ENCODE assay signal across 9 mouse cellular contexts in genomic region chr8:13614924-13615391, GRCm38 (mm10). TPM values are rescaled to one million over a fixed set of nuclear protein-coding genes. Genes with fewer than 3 reads are reported as not detected.
DNase-seq lines count a peak whose midpoint lies in the region; ATAC-seq lines count a peak whose summit lies in the region.
"Had no signal": no experiment of that assay in that cellular context is flagged by ENCODE, and none has a peak within 500 bp of the region (broad histone marks: within the 10 kb centered on the region; RNA-seq: fewer than 3 reads in every experiment).

No protein-coding gene starts in this region.

- intact Hi-C loops in heart, postnatal 14 days (cut with DNase I): no loop called here

- H3K9ac ChIP-seq in forebrain, embryonic 13.5 days: no peak overlapping the region

- H3K27me3 ChIP-seq in forebrain, embryonic 10.5 days (ENCODE audit: poor library complexity, severe bottlenecking): no peaks in the 10 kb centered on the region
- no peaks in the 10 kb centered on the region for H3K27me3 ChIP-seq in forebrain, embryonic 13.5 days
- H3K27me3 ChIP-seq in megakaryocyte, embryonic 14.5 days (replicated peaks): no peaks in the 10 kb centered on the region

- H3K4me3 ChIP-seq in forebrain, embryonic 10.5 days: no peak overlapping the region
- no peak overlapping the region for H3K4me3 ChIP-seq in forebrain, embryonic 13.5 days
- peak overlapping the region; percentile 7 for H3K4me3 ChIP-seq in megakaryocyte, embryonic 14.5 days (replicated peaks)

- peaks cover 25% of the 10 kb centered on the region for H3K36me3 ChIP-seq in forebrain, embryonic 10.5 days (replicated peaks)
- H3K36me3 ChIP-seq in forebrain, embryonic 13.5 days (ENCODE audit: poor library complexity, severe bottlenecking): peaks cover 15% of the 10 kb centered on the region
- peaks cover 99% of the 10 kb centered on the region for H3K36me3 ChIP-seq in megakaryocyte, embryonic 14.5 days (replicated peaks; ENCODE audit: low read length)

- H3K27ac ChIP-seq in forebrain, embryonic 10.5 days: peak overlapping the region; percentile 44; the same call in 1 of the 2 replicates
- no peak overlapping the region; the same call in 1 of the 2 replicates for H3K27ac ChIP-seq in forebrain, embryonic 13.5 days

- peaks cover 5% of the 10 kb centered on the region for H3K4me1 ChIP-seq in forebrain, embryonic 10.5 days
- H3K4me1 ChIP-seq in forebrain, embryonic 13.5 days: peaks cover 14% of the 10 kb centered on the region; the same call in 1 of the 2 replicates
- peaks cover 91% of the 10 kb centered on the region for H3K4me1 ChIP-seq in megakaryocyte, embryonic 14.5 days

- no peak for DNase-seq in forebrain, embryonic 10.5 days (ENCODE audit: extremely low spot score, low spot score)
- peak; percentile 27 to 55 for DNase-seq in heart, postnatal 14 days
- peak; percentile 50 for DNase-seq in skeletal muscle tissue, adult 2 months (ENCODE audit: low read depth, low spot score)
- no peak for DNase-seq in right cerebral cortex, postnatal 14 days
- DNase-seq in spleen, postnatal 10 days (ENCODE audit: low spot score in 2 of 2): no peak
- DNase-seq: adrenal gland, adult 2 months had no signal

- H3K9me3 ChIP-seq in forebrain, embryonic 10.5 days: no peaks in the 10 kb centered on the region
- H3K9me3 ChIP-seq in forebrain, embryonic 13.5 days (replicated peaks): no peaks in the 10 kb centered on the region
- peaks cover 8% of the 10 kb centered on the region for H3K9me3 ChIP-seq in megakaryocyte, embryonic 14.5 days

- no peak for ATAC-seq in forebrain, embryonic 13.5 days
- ATAC-seq in megakaryocyte, adult 5-6 weeks (ENCODE audit: poor library complexity, severe bottlenecking): no peak

- WGBS in forebrain, embryonic 10.5 days: 60% methylated on average over 10 of the region's 10 CpGs
- 50% methylated on average over 10 of the region's 10 CpGs for WGBS in forebrain, embryonic 13.5 days

- no peak overlapping the region for H3K4me2 ChIP-seq in forebrain, embryonic 13.5 days

RNA-seq across cellular contexts. Expression of gene 1700029H14Rik, which starts 52.7 kb away (rescaled TPM):
- not detected in 2 replicates for polyA plus RNA-seq in forebrain, embryonic 10.5 days (2016; fragmentation: Nextera tagmentation; extraction: Ambion mirVana)
- polyA plus RNA-seq in forebrain, embryonic 13.5 days (2015; fragmentation: Nextera tagmentation; extraction: Ambion mirVana): not detected in 2 replicates
- 20.4 and 26.5 TPM in 2 replicates for polyA plus RNA-seq in megakaryocyte, embryonic 14.5 days (2012; ENCODE audit: insufficient read depth, low replicate concordance)
- not detected in 2 replicates for total RNA-seq in megakaryocyte, adult 5-6 weeks (2015)
- total RNA-seq in megakaryocyte, adult 5-6 weeks (2017): not detected in 2 replicates
- total RNA-seq in heart, postnatal 14 days (2021): not detected
- total RNA-seq: adrenal gland, adult 2 months had no signal
- polyA plus RNA-seq: adrenal gland, adult 2 months had no signal

Comparison
In these comparisons a context has a peak if more than half of its experiments do, and no peak if none do; other contexts are left out.
1. DNase-seq: peak in heart, postnatal 14 days (2 of 2) and skeletal muscle tissue, adult 2 months (single experiment); none in forebrain, embryonic 10.5 days (single experiment), right cerebral cortex, postnatal 14 days (single experiment) and spleen, postnatal 10 days (0 of 2).
2. RNA of gene 1700029H14Rik, which starts 52.7 kb away (polyA plus RNA-seq): 20.4 to 26.5 TPM in megakaryocyte, embryonic 14.5 days; not detected in forebrain, embryonic 10.5 days and not detected in forebrain, embryonic 13.5 days; every median in the first group is over 10 times any median in the second.